Mouse (Mus musculus): Measurements from ENCODE around the gene Cdk1. TPM values are rescaled to one million over a fixed set of nuclear protein-coding genes. Genes with fewer than 3 reads are reported as not detected.

Gene Cdk1
- polyA plus RNA-seq, 1 experiment from 2014 or later = 441 TPM

DNA sequence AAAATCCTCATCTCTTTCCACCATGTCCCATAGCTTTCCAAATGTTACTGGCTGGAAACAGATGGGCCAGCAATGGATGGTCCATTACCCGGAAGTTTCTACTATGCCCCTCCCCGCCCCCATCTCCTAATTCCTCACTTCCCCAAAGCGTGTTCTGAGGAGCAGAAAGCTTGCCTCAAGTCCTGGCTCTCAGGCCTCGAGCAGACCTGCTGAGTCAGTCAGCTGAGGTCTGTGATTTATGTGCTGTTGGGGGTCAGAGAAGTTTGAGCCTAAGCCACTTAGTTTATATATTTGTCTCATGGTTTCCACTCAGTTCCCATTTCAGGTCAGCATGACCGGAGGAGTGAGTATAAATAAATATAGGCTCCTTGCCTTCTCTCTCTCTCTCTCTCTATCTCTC, 43.6 kb downstream of the Cdk1 start:
- Histone ChIP-seq H3K27me3 (replicated peaks; ENCODE audit: control insufficient read depth, insufficient read depth, low read length) (no peaks in the 10 kb centered on the region), H3K9ac (ENCODE audit: low read depth, low read length) (no peak overlapping the region), H3K9me3 (ENCODE audit: control insufficient read depth, low read length) (no peaks in the 10 kb centered on the region), H3K36me3 (ENCODE audit: control insufficient read depth, insufficient read depth, low read length) (no peaks in the 10 kb centered on the region), H3K4me1 (replicated peaks; ENCODE audit: control insufficient read depth, insufficient read depth, low read length) (0 out of 2 replicates have a peak, but pooled peaks cover 2% of the 10 kb centered on the region), H3K4me2 (no peak overlapping the region), H3K27ac (ENCODE audit: low read depth, low read length) (no peak overlapping the region), H3K4me3 (ENCODE audit: low read depth, low read length) (no peak overlapping the region)
- ATAC-seq (replicated peaks; ENCODE audit: low FRiP score) (no peak), DNase-seq (ENCODE audit: low spot score) (no peak)
- 47% methylated on average over 5 of the region's 5 CpGs for WGBS

DNA sequence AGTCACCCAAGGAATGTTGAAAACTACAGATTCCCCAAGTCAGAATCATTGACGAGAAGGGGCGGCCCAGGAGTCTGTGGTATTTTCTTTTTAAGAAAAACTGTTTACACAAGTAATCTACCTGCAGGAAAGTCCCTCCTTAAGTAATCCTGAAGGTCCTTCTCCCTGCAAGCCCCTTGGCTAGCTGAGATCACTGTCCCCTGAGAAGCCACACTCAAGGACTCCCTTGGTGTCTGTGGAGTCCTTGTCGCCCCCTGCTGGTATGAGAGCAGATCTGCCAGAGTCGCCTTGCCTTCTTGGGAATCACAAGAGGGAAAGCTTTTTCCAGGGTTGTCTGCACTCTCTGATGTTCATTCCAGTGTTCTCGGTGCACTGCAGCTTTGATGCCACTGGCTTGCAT, 45.7 kb downstream of the Cdk1 start:
- H3K9ac ChIP-seq (ENCODE audit: low read depth, low read length) = no peak overlapping the region
- no peaks in the 10 kb centered on the region for H3K9me3 ChIP-seq (ENCODE audit: control insufficient read depth, low read length)
- no peak overlapping the region for H3K4me3 ChIP-seq (ENCODE audit: low read depth, low read length)
- DNase-seq (ENCODE audit: low spot score) (peak; percentile 58), ATAC-seq (replicated peaks; ENCODE audit: low FRiP score) (no peak)
- WGBS = 47% methylated on average over 5 of the region's 5 CpGs
- no peaks in the 10 kb centered on the region for H3K36me3 ChIP-seq (ENCODE audit: control insufficient read depth, insufficient read depth, low read length)
- no peaks in the 10 kb centered on the region for H3K27me3 ChIP-seq (replicated peaks; ENCODE audit: control insufficient read depth, insufficient read depth, low read length)
- no peak overlapping the region for H3K27ac ChIP-seq (ENCODE audit: low read depth, low read length)
- H3K4me1 ChIP-seq (replicated peaks; ENCODE audit: control insufficient read depth, insufficient read depth, low read length) = 0 out of 2 replicates have a peak, but pooled peaks cover 2% of the 10 kb centered on the region
- no peak overlapping the region for H3K4me2 ChIP-seq

DNA sequence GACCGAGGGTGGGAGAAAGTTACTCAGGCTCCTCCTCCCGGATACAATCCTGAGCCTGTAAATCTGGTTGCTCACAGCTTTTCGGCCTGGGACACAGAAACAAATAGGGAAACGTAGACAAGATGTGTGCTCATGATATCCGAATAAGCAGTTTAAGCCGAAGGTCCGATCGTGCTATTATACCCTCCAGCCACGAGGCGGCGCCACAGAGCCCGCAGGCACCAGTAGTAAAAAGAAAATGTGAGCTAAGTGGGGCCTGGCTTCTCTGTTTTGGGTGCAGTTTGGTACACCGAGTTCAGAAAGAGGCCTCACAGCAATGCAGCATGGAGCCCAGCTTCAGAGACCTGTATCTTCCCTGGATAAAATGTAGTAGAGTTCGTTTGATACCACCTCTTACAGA, 46.5 kb downstream of the Cdk1 start:
- Histone ChIP-seq H3K27ac (ENCODE audit: low read depth, low read length) (peak overlapping the region; percentile 62), H3K4me2 (peak overlapping the region; percentile 17), H3K9ac (ENCODE audit: low read depth, low read length) (no peak overlapping the region), H3K9me3 (ENCODE audit: control insufficient read depth, low read length) (no peaks in the 10 kb centered on the region), H3K27me3 (replicated peaks; ENCODE audit: control insufficient read depth, insufficient read depth, low read length) (no peaks in the 10 kb centered on the region), H3K4me3 (ENCODE audit: low read depth, low read length) (no peak overlapping the region), H3K36me3 (ENCODE audit: control insufficient read depth, insufficient read depth, low read length) (no peaks in the 10 kb centered on the region), H3K4me1 (replicated peaks; ENCODE audit: control insufficient read depth, insufficient read depth, low read length) (0 out of 2 replicates have a peak, but pooled peaks cover 2% of the 10 kb centered on the region)
- WGBS = 35% methylated on average over 14 of the region's 14 CpGs
- DNase-seq (ENCODE audit: low spot score) (peak; percentile 57), ATAC-seq (replicated peaks; ENCODE audit: low FRiP score) (0 out of 2 replicates have a peak, but pooled peaks have one; percentile 2)

DNA sequence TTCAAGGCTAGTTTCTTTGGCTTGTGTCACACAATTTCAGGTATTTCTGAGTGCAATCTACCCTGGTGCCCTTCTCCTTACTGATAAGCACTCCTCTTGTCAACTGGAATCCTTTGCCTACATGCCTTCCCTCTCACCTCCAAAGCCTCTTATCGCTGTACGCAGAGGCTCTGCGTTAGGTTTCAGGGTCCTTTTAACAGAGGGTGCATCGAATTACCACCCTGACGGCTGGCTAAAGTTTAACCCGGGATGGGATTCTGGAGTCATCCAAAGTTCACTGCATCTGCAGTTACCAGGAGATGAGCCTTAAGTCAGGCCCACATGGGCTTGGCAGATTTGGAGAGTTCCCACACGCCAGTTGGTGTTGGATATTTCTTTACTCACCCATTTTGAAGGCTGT, 47.1 kb downstream of the Cdk1 start:
- Histone ChIP-seq H3K9ac (ENCODE audit: low read depth, low read length) (no peak overlapping the region), H3K4me1 (replicated peaks; ENCODE audit: control insufficient read depth, insufficient read depth, low read length) (0 out of 2 replicates have a peak, but pooled peaks cover 2% of the 10 kb centered on the region), H3K4me2 (peak overlapping the region; percentile 17), H3K27me3 (replicated peaks; ENCODE audit: control insufficient read depth, insufficient read depth, low read length) (no peaks in the 10 kb centered on the region), H3K4me3 (ENCODE audit: low read depth, low read length) (no peak overlapping the region), H3K27ac (ENCODE audit: low read depth, low read length) (peak overlapping the region; percentile 62), H3K9me3 (ENCODE audit: control insufficient read depth, low read length) (no peaks in the 10 kb centered on the region), H3K36me3 (ENCODE audit: control insufficient read depth, insufficient read depth, low read length) (no peaks in the 10 kb centered on the region)
- 39% methylated on average over 7 of the region's 7 CpGs for WGBS
- ATAC-seq (replicated peaks; ENCODE audit: low FRiP score) (peak; percentile 79), DNase-seq (ENCODE audit: low spot score) (no peak)

DNA sequence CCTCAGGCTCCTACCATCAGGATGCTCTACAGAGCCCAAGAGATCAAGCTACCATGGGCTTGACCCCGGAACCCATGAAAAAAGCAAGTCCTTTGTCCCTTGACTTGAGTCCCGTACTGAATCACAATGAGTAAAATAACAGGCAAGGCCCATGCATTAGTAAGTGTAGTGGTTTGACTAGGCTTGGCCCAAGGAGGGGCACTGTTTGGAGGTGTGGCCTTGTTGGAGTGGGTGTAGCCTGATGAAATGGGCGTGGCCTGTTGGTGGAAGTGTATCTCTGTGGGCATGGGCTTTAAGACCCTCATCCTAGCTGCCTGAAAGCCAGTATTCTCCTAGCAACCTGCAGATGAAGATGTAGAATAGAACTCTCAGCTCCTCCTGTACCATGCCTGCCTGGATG, 47.9 kb downstream of the Cdk1 start:
- ATAC-seq (replicated peaks; ENCODE audit: low FRiP score) (peak; percentile 50; the same call in 1 of the 2 replicates), DNase-seq (ENCODE audit: low spot score) (no peak)
- no peak overlapping the region for H3K4me2 ChIP-seq
- 0 out of 2 replicates have a peak overlapping the region, but pooled peaks have one; percentile 35 for H3K27ac ChIP-seq (ENCODE audit: low read depth, low read length)
- WGBS = 77% methylated on average over 3 of the region's 3 CpGs
- H3K4me3 ChIP-seq (ENCODE audit: low read depth, low read length) = no peak overlapping the region
- H3K36me3 ChIP-seq (ENCODE audit: control insufficient read depth, insufficient read depth, low read length) = no peaks in the 10 kb centered on the region
- no peaks in the 10 kb centered on the region for H3K9me3 ChIP-seq (ENCODE audit: control insufficient read depth, low read length)
- no peak overlapping the region for H3K9ac ChIP-seq (ENCODE audit: low read depth, low read length)
- 0 out of 2 replicates have a peak, but pooled peaks cover 2% of the 10 kb centered on the region for H3K4me1 ChIP-seq (replicated peaks; ENCODE audit: control insufficient read depth, insufficient read depth, low read length)
- no peaks in the 10 kb centered on the region for H3K27me3 ChIP-seq (replicated peaks; ENCODE audit: control insufficient read depth, insufficient read depth, low read length)

DNA sequence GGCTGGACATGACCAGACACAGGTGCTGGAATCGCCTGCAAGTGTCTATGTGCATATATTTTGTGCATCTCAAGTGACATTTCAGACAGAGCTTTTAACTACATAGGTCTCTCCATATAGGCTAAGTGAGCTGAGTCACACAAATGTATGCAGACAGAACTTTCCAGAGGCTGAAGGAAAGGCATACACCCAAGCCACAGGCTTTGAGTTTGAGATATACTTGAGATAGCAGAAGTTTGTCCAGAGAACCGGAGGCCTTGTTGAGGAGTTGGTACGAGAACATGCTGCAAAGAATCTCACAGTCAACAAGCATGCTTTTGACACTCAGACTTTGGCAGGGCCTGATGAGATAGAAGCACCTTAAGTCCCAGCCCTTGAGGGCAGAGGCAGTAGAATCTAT, 50.1 kb downstream of the Cdk1 start:
- WGBS = 75% methylated on average over 3 of the region's 3 CpGs
- ATAC-seq (replicated peaks; ENCODE audit: low FRiP score) = no peak
- Histone ChIP-seq H3K27ac (ENCODE audit: low read depth, low read length) (no peak overlapping the region), H3K9ac (ENCODE audit: low read depth, low read length) (no peak overlapping the region), H3K4me2 (no peak overlapping the region), H3K4me3 (ENCODE audit: low read depth, low read length) (no peak overlapping the region), H3K36me3 (ENCODE audit: control insufficient read depth, insufficient read depth, low read length) (no peaks in the 10 kb centered on the region), H3K9me3 (ENCODE audit: control insufficient read depth, low read length) (no peaks in the 10 kb centered on the region), H3K4me1 (replicated peaks; ENCODE audit: control insufficient read depth, insufficient read depth, low read length) (0 out of 2 replicates have a peak, but pooled peaks cover 2% of the 10 kb centered on the region), H3K27me3 (replicated peaks; ENCODE audit: control insufficient read depth, insufficient read depth, low read length) (no peaks in the 10 kb centered on the region)
- no peak for DNase-seq (ENCODE audit: low spot score)

DNA sequence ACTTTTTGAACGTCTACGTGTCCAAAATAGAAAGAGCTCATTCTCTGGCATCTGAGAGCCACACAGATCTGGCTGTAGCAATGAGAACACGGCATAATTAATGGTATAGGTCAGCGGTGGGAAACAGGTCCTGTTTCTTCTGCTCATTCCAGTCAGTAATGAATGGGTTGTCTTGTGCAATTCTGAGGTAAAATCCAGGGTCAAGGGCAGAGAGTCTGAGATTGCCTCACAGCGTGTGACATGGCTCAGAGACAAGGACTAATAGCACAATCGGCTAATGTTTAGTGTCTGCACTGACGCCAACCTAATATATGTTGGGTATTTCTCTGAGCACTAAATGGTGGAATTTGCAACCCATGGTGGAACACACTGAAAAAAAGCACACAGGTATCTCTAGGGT, 52.8 kb downstream of the Cdk1 start:
- no peaks in the 10 kb centered on the region for H3K4me1 ChIP-seq (replicated peaks; ENCODE audit: control insufficient read depth, insufficient read depth, low read length)
- H3K4me2 ChIP-seq = no peak overlapping the region
- no peak for ATAC-seq (replicated peaks; ENCODE audit: low FRiP score)
- H3K27ac ChIP-seq (ENCODE audit: low read depth, low read length) = no peak overlapping the region
- no peaks in the 10 kb centered on the region for H3K9me3 ChIP-seq (ENCODE audit: control insufficient read depth, low read length)
- no peaks in the 10 kb centered on the region for H3K36me3 ChIP-seq (ENCODE audit: control insufficient read depth, insufficient read depth, low read length)
- H3K4me3 ChIP-seq (ENCODE audit: low read depth, low read length) = no peak overlapping the region
- no peaks in the 10 kb centered on the region for H3K27me3 ChIP-seq (replicated peaks; ENCODE audit: control insufficient read depth, insufficient read depth, low read length)
- DNase-seq (ENCODE audit: low spot score) = no peak
- 75% methylated on average over 7 of the region's 7 CpGs for WGBS
- H3K9ac ChIP-seq (ENCODE audit: low read depth, low read length) = no peak overlapping the region

DNA sequence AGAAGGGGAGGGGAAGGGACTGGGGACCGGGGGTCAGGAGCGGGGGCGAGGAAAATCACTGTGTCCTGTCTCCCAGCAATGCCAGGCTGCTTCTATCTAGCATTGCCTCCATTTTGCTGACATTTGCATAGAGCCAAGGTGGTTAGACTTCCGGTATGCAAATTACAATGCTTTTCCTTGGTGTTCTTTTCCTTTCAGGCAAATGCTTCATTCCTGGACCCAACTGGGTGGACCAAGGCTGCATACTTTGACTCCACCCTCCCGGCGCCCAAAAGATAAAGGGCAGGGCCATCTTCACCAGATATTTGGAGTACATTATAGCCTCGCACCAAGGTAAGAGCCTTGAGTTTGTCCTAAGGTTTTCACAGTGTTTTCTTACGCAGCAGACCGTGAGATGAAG, 56.8 kb downstream of the Cdk1 start:
- DNase-seq (ENCODE audit: low spot score) (no peak), ATAC-seq (replicated peaks; ENCODE audit: low FRiP score) (no peak)
- Histone ChIP-seq H3K4me3 (ENCODE audit: low read depth, low read length) (no peak overlapping the region), H3K4me2 (no peak overlapping the region), H3K27me3 (replicated peaks; ENCODE audit: control insufficient read depth, insufficient read depth, low read length) (no peaks in the 10 kb centered on the region), H3K27ac (ENCODE audit: low read depth, low read length) (no peak overlapping the region), H3K9me3 (ENCODE audit: control insufficient read depth, low read length) (no peaks in the 10 kb centered on the region), H3K36me3 (ENCODE audit: control insufficient read depth, insufficient read depth, low read length) (no peaks in the 10 kb centered on the region), H3K9ac (ENCODE audit: low read depth, low read length) (no peak overlapping the region), H3K4me1 (replicated peaks; ENCODE audit: control insufficient read depth, insufficient read depth, low read length) (no peaks in the 10 kb centered on the region)
- WGBS = 80% methylated on average over 9 of the region's 9 CpGs

DNA sequence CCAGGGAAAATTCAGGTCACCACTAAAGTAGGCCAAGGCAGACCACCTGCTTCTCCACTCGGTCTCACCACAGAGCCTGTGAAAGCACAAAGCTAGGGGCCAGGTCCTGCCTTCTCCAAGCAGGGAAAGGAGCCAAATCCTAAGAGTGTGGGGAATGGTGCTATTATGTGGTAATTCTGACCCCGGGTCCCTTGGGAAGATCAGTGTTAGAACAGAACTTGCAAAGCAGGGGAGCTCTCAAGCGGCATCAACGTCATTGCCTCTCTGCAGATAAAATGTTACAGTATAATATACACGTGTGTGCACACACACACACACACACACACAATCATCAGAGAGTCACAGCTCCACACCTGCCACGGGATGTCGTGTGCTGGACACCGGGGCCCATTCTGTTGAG, 62.0 kb downstream of the Cdk1 start:
- ATAC-seq (replicated peaks; ENCODE audit: low FRiP score) = no peak

More for the DNA sequence above, 62.0 kb downstream of the Cdk1 start:
- DNase-seq (ENCODE audit: low spot score) = no peak
- Histone ChIP-seq H3K9ac (ENCODE audit: low read depth, low read length) (no peak overlapping the region), H3K27ac (ENCODE audit: low read depth, low read length) (no peak overlapping the region), H3K27me3 (replicated peaks; ENCODE audit: control insufficient read depth, insufficient read depth, low read length) (no peaks in the 10 kb centered on the region), H3K9me3 (ENCODE audit: control insufficient read depth, low read length) (no peaks in the 10 kb centered on the region), H3K36me3 (ENCODE audit: control insufficient read depth, insufficient read depth, low read length) (no peaks in the 10 kb centered on the region), H3K4me3 (ENCODE audit: low read depth, low read length) (no peak overlapping the region), H3K4me2 (no peak overlapping the region), H3K4me1 (replicated peaks; ENCODE audit: control insufficient read depth, insufficient read depth, low read length) (no peaks in the 10 kb centered on the region)
- WGBS = 90% methylated on average over 8 of the region's 8 CpGs
